Mouse (Mus musculus) intestine, embryonic 15.5 days (tissue): ENCODE measurements at regions not wholly inside any gene's neighbourhood (a gene's known extent, or its start where the extent isn't known, plus 50 kb on each side); places are given as distances from the start of the nearest gene placed in this dataset.

Experiments used
- ATAC-seq: fragments of 200-750 bp; cut with Nextera tagmentation; 2 replicates; pipeline ENCODE4 v1.8.0; 2017; ENCODE audit warnings: moderate TSS enrichment, moderate library complexity
- H3K27ac ChIP-seq: fragments of 300-500 bp; sonication (generic); 2 replicates; pipeline ENCODE4 v1.5.1; 2015; ENCODE audit warnings: mild to moderate bottlenecking, inconsistent platforms
- H3K27me3 ChIP-seq: fragments of 300-500 bp; sonication (generic); replicated peaks from 2 replicates; pipeline ENCODE4 v1.6.1; 2015; ENCODE audit warnings: inconsistent platforms
- H3K36me3 ChIP-seq: fragments of 300-500 bp; sonication (generic); 2 replicates; pipeline ENCODE4 v1.6.1; 2015; ENCODE audit warnings: inconsistent platforms
- H3K4me1 ChIP-seq: fragments of 300-500 bp; sonication (generic); replicated peaks from 2 replicates; pipeline ENCODE4 v1.6.1; 2015; ENCODE audit warnings: inconsistent platforms
- H3K4me2 ChIP-seq: fragments of 300-500 bp; sonication (generic); replicated peaks from 2 replicates; pipeline ENCODE4 v1.6.1; 2015; ENCODE audit warnings: mild to moderate bottlenecking, inconsistent platforms
- H3K4me3 ChIP-seq: fragments of 300-500 bp; sonication (generic); replicated peaks from 2 replicates; pipeline ENCODE4 v1.5.1; 2015; ENCODE audit warnings: inconsistent platforms
- H3K9ac ChIP-seq: fragments of 300-500 bp; sonication (generic); 2 replicates; pipeline ENCODE4 v1.6.1; 2015; ENCODE audit warnings: inconsistent platforms
- H3K9me3 ChIP-seq: fragments of 300-500 bp; sonication (generic); 2 replicates; pipeline ENCODE4 v1.6.1; 2016; ENCODE audit warnings: inconsistent platforms
- WGBS: fragments of 180-500 bp; shearing (Covaris S2); methylation state at CpG from one replicate; pipeline ENCODE4 v1.1.7; 2015; 5-methylcytosine and 5-hydroxymethylcytosine counted together

DNA sequence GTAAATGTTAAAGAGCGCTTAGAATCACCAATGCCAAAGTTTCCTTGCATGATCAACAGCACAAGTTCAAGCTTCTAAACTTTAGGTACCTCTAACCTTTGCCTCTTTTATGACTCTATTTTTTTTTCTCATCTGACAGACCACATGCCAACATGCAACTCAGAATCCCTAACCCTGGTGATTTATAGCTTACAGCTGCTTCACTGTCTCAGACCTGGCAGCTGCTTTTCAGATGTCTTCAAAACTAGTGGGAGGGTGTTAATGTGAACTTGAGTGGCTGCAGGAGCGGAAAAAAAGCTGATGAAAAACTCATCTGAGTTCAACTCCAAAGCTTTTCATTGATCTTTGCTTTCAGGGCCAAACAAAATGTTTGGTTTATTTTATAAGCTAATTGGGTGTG, 246.8 kb upstream of the Gm49339 start:
- Histone ChIP-seq H3K9ac (no peak overlapping the region), H3K27ac (no peak overlapping the region), H3K4me2 (no peak overlapping the region), H3K4me1 (no peaks in the 10 kb centered on the region), H3K36me3 (no peaks in the 10 kb centered on the region), H3K27me3 (no peaks in the 10 kb centered on the region), H3K4me3 (no peak overlapping the region), H3K9me3 (no peaks in the 10 kb centered on the region)
- no peak for ATAC-seq
- 76% methylated on average over 2 of the region's 2 CpGs for WGBS

DNA sequence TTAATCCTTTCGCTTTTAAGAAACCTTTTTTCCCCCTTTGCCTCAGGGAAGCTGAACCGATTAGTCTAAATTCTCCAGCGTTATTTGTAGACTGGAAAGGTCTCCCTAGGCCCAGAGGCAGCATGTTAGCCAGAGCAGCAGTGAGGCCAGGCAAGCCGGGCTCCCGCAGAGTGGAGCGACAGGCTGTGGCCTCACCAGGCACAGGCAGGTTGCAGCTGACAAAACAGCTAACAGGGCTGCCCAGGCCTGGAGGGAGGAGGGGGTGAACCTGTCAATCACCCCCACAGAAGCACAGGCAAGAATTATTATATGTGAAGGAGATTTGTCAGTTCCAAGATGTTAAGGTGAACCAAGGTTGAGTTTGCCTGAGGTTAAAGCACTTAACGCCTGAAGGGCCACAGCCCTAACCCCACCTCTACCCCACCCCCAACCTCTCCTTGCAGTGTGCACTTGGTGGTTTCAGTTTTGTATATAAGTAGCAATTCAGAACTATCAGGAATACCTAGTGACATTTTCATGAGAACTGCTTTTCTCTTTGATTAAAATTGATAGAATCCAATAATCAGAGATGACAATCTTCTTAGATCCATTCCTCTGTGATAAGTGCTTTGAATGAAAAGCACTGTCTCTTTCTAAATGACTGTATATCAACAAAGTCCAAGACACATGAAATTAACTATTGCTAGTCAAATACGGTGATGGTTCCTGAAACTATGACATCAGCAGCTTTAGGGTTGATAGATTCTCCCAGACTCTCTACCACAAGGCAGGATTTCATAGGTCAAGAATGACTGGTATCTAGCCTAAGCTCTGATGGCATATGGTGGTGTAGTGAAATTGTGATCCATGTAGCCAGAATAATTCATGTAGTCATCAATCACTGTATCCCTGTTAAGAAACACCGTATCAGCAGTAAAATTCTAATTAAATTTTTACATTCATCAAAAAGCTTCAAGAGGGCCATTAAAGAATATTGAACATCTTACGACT, 244.5 kb upstream of the Gm49339 start:
- 42% methylated on average over 10 of the region's 10 CpGs for WGBS

DNA sequence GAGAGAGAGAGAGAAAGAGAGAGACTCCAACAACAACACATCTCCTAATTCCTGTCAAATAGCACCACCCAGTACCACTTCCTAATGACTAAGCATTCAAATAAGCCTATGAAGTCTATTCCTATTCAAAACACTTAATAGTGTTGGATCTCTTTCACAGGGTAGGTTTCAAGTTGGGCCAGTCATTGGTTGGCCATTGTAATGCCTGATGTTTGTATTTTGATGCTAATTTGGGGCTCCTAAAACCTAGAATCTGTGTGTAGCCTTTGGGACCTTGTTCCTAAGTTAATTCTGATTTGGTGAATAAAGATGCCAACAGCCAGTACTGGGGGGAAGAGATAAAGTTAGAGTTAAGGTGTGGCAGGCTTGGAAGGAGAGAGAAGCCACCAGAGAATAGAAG, 242.3 kb upstream of the Gm49339 start:
- no peaks in the 10 kb centered on the region for H3K4me1 ChIP-seq
- H3K4me3 ChIP-seq: no peak overlapping the region
- H3K9ac ChIP-seq: no peak overlapping the region
- no peak for ATAC-seq
- H3K27me3 ChIP-seq: no peaks in the 10 kb centered on the region
- no peak overlapping the region for H3K4me2 ChIP-seq
- H3K9me3 ChIP-seq: no peaks in the 10 kb centered on the region
- no peaks in the 10 kb centered on the region for H3K36me3 ChIP-seq
- no peak overlapping the region for H3K27ac ChIP-seq

More for the DNA sequence above, 244.5 kb upstream of the Gm49339 start:
- no peak overlapping the region for H3K4me3 ChIP-seq
- ATAC-seq: no peak
- no peaks in the 10 kb centered on the region for H3K9me3 ChIP-seq
- no peaks in the 10 kb centered on the region for H3K36me3 ChIP-seq
- no peaks in the 10 kb centered on the region for H3K27me3 ChIP-seq
- H3K27ac ChIP-seq: no peak overlapping the region
- no peak overlapping the region for H3K4me2 ChIP-seq
- no peaks in the 10 kb centered on the region for H3K4me1 ChIP-seq
- H3K9ac ChIP-seq: no peak overlapping the region

DNA sequence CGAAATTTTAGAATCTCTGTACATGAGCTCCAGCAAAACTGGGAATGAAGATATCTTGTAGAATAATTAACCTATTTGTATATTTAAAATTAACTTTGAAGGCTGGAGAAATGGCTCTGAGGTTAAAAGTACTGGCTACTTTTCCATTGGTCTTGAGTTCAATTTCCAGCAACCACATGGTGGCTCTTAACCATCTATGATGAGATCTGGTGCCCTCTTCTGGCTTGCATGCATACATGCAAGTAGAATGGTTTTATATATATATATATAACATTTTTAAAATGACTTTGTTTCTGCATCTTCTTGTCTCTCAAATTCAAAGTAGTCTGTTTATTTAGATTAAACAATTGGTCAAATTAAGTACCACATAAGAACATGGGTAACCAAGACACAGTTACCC, 227.0 kb upstream of the Gm49339 start:
- H3K9ac ChIP-seq: no peak overlapping the region
- no peak overlapping the region for H3K4me2 ChIP-seq
- no peaks in the 10 kb centered on the region for H3K36me3 ChIP-seq
- H3K4me3 ChIP-seq: no peak overlapping the region
- no peak for ATAC-seq
- no peaks in the 10 kb centered on the region for H3K27me3 ChIP-seq
- no peaks in the 10 kb centered on the region for H3K4me1 ChIP-seq
- no peak overlapping the region for H3K27ac ChIP-seq
- no peaks in the 10 kb centered on the region for H3K9me3 ChIP-seq
- 94% methylated on average over 1 of the region's 1 CpGs for WGBS

DNA sequence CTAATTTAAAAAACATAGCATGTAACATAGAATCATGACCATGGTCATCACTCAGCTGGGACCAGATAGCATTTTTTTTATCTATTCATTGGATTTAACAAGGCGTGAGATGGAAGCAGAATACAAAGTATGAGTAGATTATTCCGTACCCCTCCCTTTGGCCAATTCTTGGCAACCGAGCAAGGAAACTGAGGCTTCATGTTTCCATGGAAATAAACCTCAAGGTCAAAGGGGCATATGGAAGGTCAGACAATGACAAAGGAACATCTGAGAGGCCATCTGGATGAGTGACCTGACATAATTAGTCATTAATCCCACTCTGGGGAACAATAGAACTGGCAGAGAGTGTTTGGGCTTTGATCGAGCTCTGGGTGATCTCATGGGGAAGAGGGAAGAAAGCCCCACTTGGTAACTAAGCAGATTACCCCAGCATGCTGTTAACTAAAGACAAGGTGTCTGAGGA, 222.8 kb upstream of the Gm49339 start:
- H3K9me3 ChIP-seq: no peaks in the 10 kb centered on the region
- no peaks in the 10 kb centered on the region for H3K27me3 ChIP-seq
- WGBS: 56% methylated on average over 4 of the region's 4 CpGs
- no peaks in the 10 kb centered on the region for H3K4me1 ChIP-seq
- no peak overlapping the region for H3K4me2 ChIP-seq
- H3K4me3 ChIP-seq: no peak overlapping the region
- no peak overlapping the region for H3K27ac ChIP-seq
- no peak for ATAC-seq
- no peaks in the 10 kb centered on the region for H3K36me3 ChIP-seq
- H3K9ac ChIP-seq: no peak overlapping the region

DNA sequence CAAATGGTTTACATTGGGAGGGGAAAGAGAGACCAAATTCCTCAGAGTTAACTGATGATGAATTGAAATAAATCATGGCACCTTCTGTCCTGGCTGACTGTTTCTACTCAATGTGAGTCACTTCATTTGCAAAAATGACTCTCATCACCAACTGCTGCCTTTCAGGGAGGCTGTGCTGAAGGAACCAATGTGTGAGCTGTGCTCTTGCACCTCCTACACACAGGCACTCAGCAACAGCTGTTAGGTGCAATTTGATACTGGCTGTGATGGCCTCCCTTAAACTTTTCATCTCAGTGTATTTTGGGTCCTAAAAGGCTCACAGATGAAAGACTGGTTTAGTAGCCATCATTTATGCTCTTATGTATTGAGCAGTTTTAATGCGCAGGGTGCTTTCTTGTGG, 209.0 kb upstream of the Gm49339 start:
- Histone ChIP-seq H3K27me3 (no peaks in the 10 kb centered on the region), H3K36me3 (no peaks in the 10 kb centered on the region), H3K9ac (no peak overlapping the region), H3K9me3 (no peaks in the 10 kb centered on the region), H3K27ac (no peak overlapping the region), H3K4me3 (no peak overlapping the region), H3K4me1 (no peaks in the 10 kb centered on the region), H3K4me2 (no peak overlapping the region)
- WGBS: 90% methylated on average over 1 of the region's 1 CpGs
- ATAC-seq: no peak

DNA sequence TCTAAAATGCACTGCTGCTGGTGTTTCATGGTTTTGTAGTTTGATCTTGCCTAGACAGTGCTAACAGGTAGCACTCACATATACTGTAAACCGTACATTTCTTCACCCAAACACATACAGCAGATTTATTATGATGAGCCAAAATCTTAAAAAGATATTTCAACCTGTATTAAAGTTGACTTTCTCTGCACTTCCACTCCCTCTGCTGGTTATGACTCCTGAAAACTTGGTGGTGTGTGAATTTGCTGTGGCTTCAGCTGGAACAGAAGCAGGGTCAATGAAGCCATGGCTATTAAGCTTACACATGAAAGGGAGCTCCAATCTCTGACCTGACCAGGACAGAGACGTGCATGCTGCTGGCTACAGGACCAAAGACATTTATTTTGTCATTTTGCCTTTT, 202.2 kb upstream of the Gm49339 start:
- H3K9me3 ChIP-seq: no peaks in the 10 kb centered on the region
- no peaks in the 10 kb centered on the region for H3K4me1 ChIP-seq
- H3K36me3 ChIP-seq: no peaks in the 10 kb centered on the region
- H3K27ac ChIP-seq: no peak overlapping the region
- no peak overlapping the region for H3K4me3 ChIP-seq
- 53% methylated on average over 2 of the region's 2 CpGs for WGBS
- no peaks in the 10 kb centered on the region for H3K27me3 ChIP-seq
- no peak overlapping the region for H3K4me2 ChIP-seq
- ATAC-seq: no peak
- H3K9ac ChIP-seq: no peak overlapping the region

DNA sequence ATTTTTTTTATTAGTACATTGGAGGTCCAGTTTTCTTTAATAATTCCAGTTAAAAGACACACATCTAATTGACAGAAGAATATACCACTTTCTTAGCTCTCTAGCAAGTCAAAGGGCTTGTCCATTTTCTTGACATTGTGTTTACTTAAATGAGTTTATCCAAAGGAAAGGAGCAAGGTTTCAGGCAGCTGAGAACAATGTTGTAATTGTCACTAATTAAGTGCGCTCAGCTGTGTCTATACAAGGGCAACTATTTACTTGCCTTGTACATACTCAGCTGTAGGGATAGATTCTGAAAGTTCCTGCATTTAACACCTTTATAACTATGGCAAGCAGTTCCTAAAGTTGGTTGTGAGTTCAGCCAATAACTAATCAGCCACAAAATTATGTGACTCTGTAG, 198.0 kb upstream of the Gm49339 start:
- no peak overlapping the region for H3K27ac ChIP-seq
- no peaks in the 10 kb centered on the region for H3K27me3 ChIP-seq
- H3K9me3 ChIP-seq: no peaks in the 10 kb centered on the region
- no peaks in the 10 kb centered on the region for H3K36me3 ChIP-seq
- no peak overlapping the region for H3K4me3 ChIP-seq
- no peak overlapping the region for H3K4me2 ChIP-seq
- no peak for ATAC-seq
- no peak overlapping the region for H3K9ac ChIP-seq
- no peaks in the 10 kb centered on the region for H3K4me1 ChIP-seq
- WGBS: 65% methylated on average over 1 of the region's 1 CpGs

DNA sequence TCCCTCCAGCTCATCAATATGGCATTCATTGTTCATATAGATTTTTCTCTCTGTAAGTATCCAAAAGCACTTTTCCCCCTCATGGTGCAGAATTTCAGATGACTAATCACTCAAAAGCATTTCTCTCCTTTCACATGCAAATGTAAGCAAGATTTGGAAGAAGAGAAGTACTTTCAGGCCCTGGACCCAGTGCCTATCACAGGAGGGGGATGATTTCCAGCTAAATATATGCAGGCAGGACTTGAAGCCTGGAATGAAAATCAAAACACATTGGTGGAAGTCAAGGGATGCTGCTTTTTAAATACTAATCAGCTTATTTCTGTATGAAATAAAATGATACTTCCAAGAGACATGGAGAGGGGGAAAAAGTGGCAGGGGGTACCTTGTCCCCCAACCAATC, 195.9 kb upstream of the Gm49339 start:
- Histone ChIP-seq H3K9ac (no peak overlapping the region), H3K27me3 (no peaks in the 10 kb centered on the region), H3K9me3 (no peaks in the 10 kb centered on the region), H3K4me3 (no peak overlapping the region), H3K27ac (no peak overlapping the region), H3K36me3 (no peaks in the 10 kb centered on the region), H3K4me2 (no peak overlapping the region), H3K4me1 (no peaks in the 10 kb centered on the region)
- ATAC-seq: no peak

DNA sequence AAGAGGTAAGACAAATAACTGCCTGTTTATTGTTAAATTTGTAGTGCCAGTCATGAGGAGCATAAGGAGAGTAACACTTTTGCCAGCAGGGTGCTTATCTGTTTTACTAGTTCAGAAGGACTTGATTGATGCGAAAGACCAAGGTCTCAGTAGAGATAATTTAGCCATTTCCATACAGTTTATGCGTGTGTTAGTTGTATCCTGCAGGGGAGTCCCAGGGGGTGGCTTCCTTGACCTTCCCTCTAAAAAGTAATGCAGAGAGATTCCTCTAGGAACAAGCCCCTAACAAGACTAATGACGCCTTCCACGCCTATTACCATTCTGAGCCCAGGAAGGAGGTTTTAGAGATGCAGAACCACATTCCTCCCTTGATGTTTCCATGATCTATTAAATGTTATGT, 192.6 kb upstream of the Gm49339 start:
- Histone ChIP-seq H3K4me1 (no peaks in the 10 kb centered on the region), H3K4me2 (no peak overlapping the region), H3K9me3 (no peaks in the 10 kb centered on the region), H3K36me3 (no peaks in the 10 kb centered on the region), H3K27me3 (no peaks in the 10 kb centered on the region), H3K9ac (no peak overlapping the region), H3K27ac (no peak overlapping the region), H3K4me3 (no peak overlapping the region)
- WGBS: 53% methylated on average over 4 of the region's 4 CpGs
- ATAC-seq: no peak

DNA sequence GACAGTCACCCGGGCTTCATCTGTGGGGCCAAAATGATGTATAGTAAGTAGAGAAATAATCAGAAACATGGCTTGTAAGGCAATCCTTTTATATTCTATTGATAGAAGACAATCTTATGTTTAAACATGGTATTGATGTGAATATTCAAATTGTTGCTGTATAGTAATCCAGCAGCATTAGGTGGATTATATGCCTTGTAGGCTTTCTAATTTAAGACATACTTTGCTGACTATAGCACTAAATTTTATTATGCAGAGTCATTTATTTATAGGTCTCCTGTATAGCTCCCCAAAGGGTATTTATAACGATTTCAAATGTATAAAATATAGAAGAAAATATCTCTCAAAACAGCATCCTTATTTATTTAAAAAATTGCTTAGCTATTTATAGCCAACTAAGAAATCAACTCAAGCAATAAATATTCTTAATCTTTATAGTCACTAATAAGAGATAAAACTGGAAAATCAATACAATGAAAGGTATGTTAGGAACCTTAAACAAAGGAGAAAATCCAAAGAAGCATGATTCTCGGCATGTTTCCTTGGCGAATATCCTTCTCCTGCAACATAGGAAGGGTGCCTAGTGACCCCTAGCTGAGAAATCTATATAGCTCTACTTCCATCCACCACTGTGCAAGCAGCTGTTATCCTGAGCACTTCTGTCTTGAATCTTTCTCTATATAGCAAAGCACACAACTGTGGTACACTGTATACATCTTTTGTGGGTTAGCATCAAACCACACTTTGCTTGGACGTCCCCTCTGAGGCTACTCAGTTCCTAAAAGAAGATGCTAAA, 188.8 kb upstream of the Gm49339 start:
- H3K4me1 ChIP-seq: no peaks in the 10 kb centered on the region
- H3K27ac ChIP-seq: no peak overlapping the region
- H3K4me2 ChIP-seq: no peak overlapping the region
- no peaks in the 10 kb centered on the region for H3K27me3 ChIP-seq
- 46% methylated on average over 5 of the region's 5 CpGs for WGBS
- no peak overlapping the region for H3K4me3 ChIP-seq
- H3K9me3 ChIP-seq: no peaks in the 10 kb centered on the region
- H3K36me3 ChIP-seq: no peaks in the 10 kb centered on the region
- no peak overlapping the region for H3K9ac ChIP-seq
- no peak for ATAC-seq

DNA sequence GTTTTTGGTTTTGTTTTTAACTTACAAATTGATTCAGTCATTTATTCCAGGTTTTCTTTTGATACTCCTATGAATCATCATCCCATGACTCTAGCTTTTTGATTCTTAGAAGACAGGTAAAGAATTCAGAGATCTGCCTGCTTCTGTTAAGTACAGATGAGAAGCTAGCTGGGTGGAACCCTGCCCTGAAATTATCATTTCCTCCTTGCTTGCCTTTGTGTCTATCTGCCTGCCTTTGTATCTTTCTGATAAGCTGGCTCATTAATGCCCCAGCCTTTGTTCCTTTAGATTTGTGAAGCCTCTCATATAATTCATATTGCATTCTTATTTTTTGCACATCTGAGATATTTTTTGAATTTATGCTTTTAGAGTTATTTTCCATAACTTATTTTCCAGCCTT, 167.6 kb upstream of the Gm49339 start:
- no peak overlapping the region for H3K4me3 ChIP-seq
- no peak overlapping the region for H3K27ac ChIP-seq
- H3K36me3 ChIP-seq: no peaks in the 10 kb centered on the region
- no peaks in the 10 kb centered on the region for H3K9me3 ChIP-seq
- H3K9ac ChIP-seq: no peak overlapping the region
- H3K27me3 ChIP-seq: no peaks in the 10 kb centered on the region
- no peak for ATAC-seq
- H3K4me2 ChIP-seq: no peak overlapping the region
- no peaks in the 10 kb centered on the region for H3K4me1 ChIP-seq

DNA sequence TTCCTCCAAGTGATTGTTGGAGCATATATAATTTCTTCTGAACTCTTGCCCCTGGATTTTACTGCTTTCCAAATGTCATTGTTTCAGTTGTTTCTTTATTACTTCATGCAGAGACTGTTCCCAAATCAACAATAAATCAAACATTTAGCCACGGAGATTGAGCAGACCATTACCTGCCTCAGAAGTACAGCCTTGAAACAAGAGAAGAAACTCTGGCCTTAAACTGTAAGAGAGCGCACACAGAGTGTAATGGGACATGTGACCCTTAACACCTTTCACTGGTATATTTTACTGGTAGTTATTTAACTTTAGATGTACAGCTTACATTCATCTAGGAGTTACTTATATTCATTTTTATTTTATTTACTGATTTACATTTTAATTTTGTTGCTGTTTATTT, 160.2 kb upstream of the Gm49339 start:
- Histone ChIP-seq H3K27ac (no peak overlapping the region), H3K4me2 (no peak overlapping the region), H3K9me3 (no peaks in the 10 kb centered on the region), H3K4me3 (no peak overlapping the region), H3K9ac (no peak overlapping the region), H3K27me3 (no peaks in the 10 kb centered on the region), H3K4me1 (no peaks in the 10 kb centered on the region), H3K36me3 (no peaks in the 10 kb centered on the region)
- ATAC-seq: no peak
- 58% methylated on average over 2 of the region's 2 CpGs for WGBS
